Mouse (Mus musculus): ENCODE results near the gene Ppy.

Gene Ppy

GRCm38 (mm10) chr11:102101219-102101618, at the start of gene Ppy:
TSS of gene Ppy (minus strand) at chr11:102101319.
- DNase-seq (ENCODE audit: low spot score): no peak

GRCm38 (mm10) chr11:102147213-102147989, 46.3 kb upstream of the Ppy start:
- no peak for DNase-seq (ENCODE audit: low spot score)

- DNase-seq (ENCODE audit: low spot score): no peak
Measured at GRCm38 (mm10) chr11:102146531-102146930, 45.4 kb upstream of the Ppy start.

- DNase-seq (ENCODE audit: low spot score): no peak
Measured at GRCm38 (mm10) chr11:102146005-102146404, 44.9 kb upstream of the Ppy start.

- DNase-seq (ENCODE audit: low spot score): no peak
Measured at GRCm38 (mm10) chr11:102145471-102146001, 44.4 kb upstream of the Ppy start, which contains the start of gene Nags. TSS of gene Nags (plus strand) at chr11:102145513.

GRCm38 (mm10) chr11:102144957-102145470, 43.9 kb upstream of the Ppy start:
- no peak for DNase-seq (ENCODE audit: low spot score)

- no peak for DNase-seq (ENCODE audit: low spot score)
Measured at GRCm38 (mm10) chr11:102142355-102142754, 41.2 kb upstream of the Ppy start.

- DNase-seq (ENCODE audit: low spot score): peak; percentile 66
Measured at GRCm38 (mm10) chr11:102140508-102140907, 39.4 kb upstream of the Ppy start.

- peak; percentile 52 for DNase-seq (ENCODE audit: low spot score)
Measured at GRCm38 (mm10) chr11:102138447-102138740, 37.3 kb upstream of the Ppy start.

GRCm38 (mm10) chr11:102137625-102138446, 36.7 kb upstream of the Ppy start:
- DNase-seq (ENCODE audit: low spot score): no peak

- DNase-seq (ENCODE audit: low spot score): no peak
Measured at GRCm38 (mm10) chr11:102134516-102134915, 33.4 kb upstream of the Ppy start.

- DNase-seq (ENCODE audit: low spot score): no peak
Measured at GRCm38 (mm10) chr11:102117386-102117785, 16.3 kb upstream of the Ppy start.

- no peak for DNase-seq (ENCODE audit: low spot score)
Measured at GRCm38 (mm10) chr11:102116241-102116640, 15.1 kb upstream of the Ppy start.

GRCm38 (mm10) chr11:102111576-102111975, 10.5 kb upstream of the Ppy start:
- no peak for DNase-seq (ENCODE audit: low spot score)

GRCm38 (mm10) chr11:102107732-102108131, 6.6 kb upstream of the Ppy start, which contains the start of gene Pyy:
TSS of gene Pyy (minus strand) at chr11:102107832.
- DNase-seq (ENCODE audit: low spot score): no peak

GRCm38 (mm10) chr11:102106911-102107310, 5.8 kb upstream of the Ppy start:
- no peak for DNase-seq (ENCODE audit: low spot score)

GRCm38 (mm10) chr11:102102485-102103258, 1.6 kb upstream of the Ppy start:
- peak; percentile 59 for DNase-seq (ENCODE audit: low spot score)

GRCm38 (mm10) chr11:102096887-102097391, 4.2 kb downstream of the Ppy start:
- peak; percentile 59 for DNase-seq (ENCODE audit: low spot score)

GRCm38 (mm10) chr11:102096446-102096845, 4.7 kb downstream of the Ppy start:
- DNase-seq (ENCODE audit: low spot score): no peak

- DNase-seq (ENCODE audit: low spot score): no peak
Measured at GRCm38 (mm10) chr11:102095676-102096075, 5.4 kb downstream of the Ppy start.

GRCm38 (mm10) chr11:102089088-102089808, 11.9 kb downstream of the Ppy start:
- DNase-seq (ENCODE audit: low spot score): peak; percentile 40
